Mouse (Mus musculus): ENCODE measurements around the gene Scrn2. TPM values are rescaled to one million over a fixed set of nuclear protein-coding genes. Genes with fewer than 3 reads are reported as not detected.

The Scrn2 gene
- 10.1 and 11.1 TPM in 2 replicates for polyA plus RNA-seq (2015; fragmentation: Nextera tagmentation; extraction: Ambion mirVana)

GRCm38 (mm10) chr11:97029686-97030417 lies at the start of gene Scrn2:
Scrn2 (plus strand) TSS chr11:97029938.

GRCm38 (mm10) chr11:96982859-96983258 lies 46.9 kb upstream of the Scrn2 start, which contains the start of gene Sp2:
Sp2 (minus strand) TSS chr11:96982959.

GRCm38 (mm10) chr11:97013121-97013670 lies 16.5 kb upstream of the Scrn2 start, which contains the start of gene Sp6:
Sp6 (plus strand) TSS chr11:97013394.

GRCm38 (mm10) chr11:97041022-97041899 lies 11.5 kb downstream of the Scrn2 start, which contains the start of the genes Lrrc46 and Mrpl10:
Lrrc46 (minus strand) TSS chr11:97041407.
Mrpl10 (plus strand) TSS chr11:97041560.

DNA sequence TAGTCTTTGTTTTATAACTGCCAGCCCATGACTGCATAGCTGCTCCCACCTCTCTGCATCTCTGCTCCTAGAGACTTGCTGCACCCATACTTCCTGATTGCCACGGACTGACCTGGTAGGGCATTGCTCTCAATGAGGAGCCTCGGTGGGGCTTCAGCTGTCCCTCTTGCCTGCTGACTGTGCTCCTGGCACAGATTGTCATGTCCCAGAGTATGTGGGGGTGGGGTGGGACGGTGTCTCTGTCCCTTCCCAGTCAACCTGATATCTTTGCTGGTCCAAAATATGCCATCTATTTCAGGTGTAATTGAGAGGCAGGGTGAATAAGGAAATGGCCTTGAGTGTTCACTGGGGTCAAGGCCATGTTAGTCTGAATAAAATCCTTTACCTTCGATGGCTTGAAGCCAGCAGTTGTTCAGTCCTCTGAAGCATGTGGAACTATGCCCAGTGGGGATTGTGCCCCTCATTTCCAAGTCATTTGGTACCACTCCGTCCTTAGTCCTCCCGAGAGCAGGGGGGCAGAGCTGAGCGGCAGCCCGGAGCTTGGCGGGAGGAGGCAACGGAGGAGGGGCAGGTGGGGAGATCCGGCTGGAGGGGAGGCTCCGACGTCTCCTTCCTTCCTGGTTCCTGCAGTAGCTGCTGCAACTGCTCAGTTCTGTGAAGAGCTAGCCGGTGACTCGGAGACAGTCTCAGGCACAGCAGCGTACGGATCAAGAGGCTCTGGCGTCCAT lies 20.6 kb downstream of the Scrn2 start, which contains the start of gene Osbpl7:
Gene Osbpl7 (plus strand): TSS at position 413 of the 728 bp plus-strand sequence.

Small RNAs within 50 kb of the gene (microRNA-seq; reads per million reads assigned to microRNA genes)
- gene Mir8103, result 0 to 0.61 reads per million in 2 experiments

Other genes with a start within 250 kb of the Scrn2 start
- gene Cbx1, start 240.8 kb upstream of the Scrn2 start, polyA plus RNA-seq (2015; fragmentation: Nextera tagmentation; extraction: Ambion mirVana), result 36.4 and 38.9 TPM in 2 replicates
- gene Nfe2l1, start 200.0 kb upstream of the Scrn2 start, polyA plus RNA-seq (2015; fragmentation: Nextera tagmentation; extraction: Ambion mirVana), result 92.9 and 93.4 TPM in 2 replicates
- 160 and 192 TPM in 2 replicates for gene Copz2, start 180.1 kb upstream of the Scrn2 start, polyA plus RNA-seq (2015; fragmentation: Nextera tagmentation; extraction: Ambion mirVana)
- 39.5 and 46.3 TPM in 2 replicates for gene Cdk5rap3, start 113.4 kb upstream of the Scrn2 start, polyA plus RNA-seq (2015; fragmentation: Nextera tagmentation; extraction: Ambion mirVana)
- gene Prr15l, start 101.8 kb upstream of the Scrn2 start, polyA plus RNA-seq (2015; fragmentation: Nextera tagmentation; extraction: Ambion mirVana), result 0.18 TPM in 1 of 2 replicates, not detected in the other
- gene Pnpo, start 86.0 kb upstream of the Scrn2 start, polyA plus RNA-seq (2015; fragmentation: Nextera tagmentation; extraction: Ambion mirVana), result 14.3 and 16.0 TPM in 2 replicates
- 8.1 and 10.1 TPM in 2 replicates for gene Sp2, start 47.0 kb upstream of the Scrn2 start, polyA plus RNA-seq (2015; fragmentation: Nextera tagmentation; extraction: Ambion mirVana)
- 0.12 and 0.41 TPM in 2 replicates for gene Sp6, start 16.5 kb upstream of the Scrn2 start, polyA plus RNA-seq (2015; fragmentation: Nextera tagmentation; extraction: Ambion mirVana)
- 0.16 and 0.50 TPM in 2 replicates for gene Lrrc46, start 11.5 kb downstream of the Scrn2 start, polyA plus RNA-seq (2015; fragmentation: Nextera tagmentation; extraction: Ambion mirVana)
- gene Mrpl10, start 11.6 kb downstream of the Scrn2 start, polyA plus RNA-seq (2015; fragmentation: Nextera tagmentation; extraction: Ambion mirVana), result 64.1 and 67.5 TPM in 2 replicates
- 2.8 and 3.6 TPM in 2 replicates for gene Osbpl7, start 20.7 kb downstream of the Scrn2 start, polyA plus RNA-seq (2015; fragmentation: Nextera tagmentation; extraction: Ambion mirVana)
- 0.54 and 0.55 TPM in 2 replicates for gene Tbx21, start 85.4 kb downstream of the Scrn2 start, polyA plus RNA-seq (2015; fragmentation: Nextera tagmentation; extraction: Ambion mirVana)
- 2.8 and 3.7 TPM in 2 replicates for gene Tbkbp1, start 121.6 kb downstream of the Scrn2 start, polyA plus RNA-seq (2015; fragmentation: Nextera tagmentation; extraction: Ambion mirVana)
- gene Kpnb1, start 157.9 kb downstream of the Scrn2 start, polyA plus RNA-seq (2015; fragmentation: Nextera tagmentation; extraction: Ambion mirVana), result 15.3 and 15.6 TPM in 2 replicates